In the genomic region with DNA sequence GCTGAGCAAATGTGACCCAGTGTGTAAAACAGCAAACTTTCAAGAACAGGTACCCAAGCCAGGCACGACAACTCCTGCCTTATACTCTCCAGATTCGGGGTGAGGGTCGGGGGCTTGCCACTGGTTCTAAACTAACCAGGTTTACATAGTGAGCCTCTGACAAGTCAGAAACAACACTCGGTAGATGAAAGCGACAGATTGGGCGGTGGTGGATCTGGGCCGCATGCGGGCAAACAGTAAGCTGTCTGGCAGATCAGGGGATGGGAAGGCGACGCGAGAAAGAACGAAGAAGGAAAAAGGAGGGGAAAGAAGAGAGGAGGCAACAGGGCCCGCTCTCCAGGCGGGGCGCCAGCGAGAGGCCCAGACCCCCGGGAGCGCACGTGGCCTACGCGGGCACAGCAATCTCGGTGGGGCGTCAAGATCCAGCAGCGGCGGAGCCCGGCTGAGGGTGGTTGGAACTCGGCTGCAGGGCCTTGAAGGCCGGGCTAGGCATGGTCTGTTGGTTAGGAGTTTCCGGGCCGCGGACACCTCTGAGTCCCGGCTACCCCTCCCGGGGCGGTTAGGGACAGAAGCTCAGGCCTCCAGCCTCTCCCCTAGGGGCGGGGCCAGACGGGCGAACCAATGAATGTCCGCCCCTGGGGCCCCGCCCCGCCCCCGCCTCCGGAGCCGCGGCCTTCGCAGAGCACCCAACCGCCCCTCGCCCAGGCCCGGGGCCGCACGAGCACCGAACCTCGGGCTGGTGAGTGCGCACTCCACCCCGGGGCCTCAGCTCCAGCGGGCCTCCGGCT, we compare ENCODE assay signal across 8 mouse cellular contexts. TPM values are rescaled to one million over a fixed set of nuclear protein-coding genes. Genes with fewer than 3 reads are reported as not detected.
DNase-seq lines count a peak whose midpoint lies in the region; ATAC-seq and TF ChIP-seq lines count a peak whose summit lies in the region.

A gene (plus strand): TSS at position 405 of the 788 bp plus-strand sequence.

- H3K27ac ChIP-seq in ES-E14 (ENCODE audit: insufficient read depth, low read depth, low read length, poor library complexity, severe bottlenecking) = peak within 1 kb of the TSS; percentile 86
- H3K27ac ChIP-seq in forebrain, embryonic 16.5 days (ENCODE audit: low read length) = peak within 1 kb of the TSS; percentile 89
- H3K27ac ChIP-seq in lung, embryonic 15.5 days = peak within 1 kb of the TSS; percentile 94

- under 1% methylated on average over 48 of the region's 56 CpGs for WGBS in forebrain, embryonic 16.5 days
- WGBS in lung, embryonic 15.5 days = under 1% methylated on average over 53 of the region's 56 CpGs

- in situ Hi-C loops in ES-E14 (cut with MboI; ENCODE audit: low sequenced_read_pairs in 2 of 2, unreplicated experiment in 2 of 2) = no loop called here

- peak; percentile 91 for DNase-seq in ES-E14 (ENCODE audit: low read depth, low spot score)
- peak; percentile 95 for DNase-seq in cerebellum, adult 11-12 months
- peak; percentile 92 to 93 for DNase-seq in heart, postnatal 36 days
- peak; percentile 89 for DNase-seq in layer of hippocampus, adult 8-10 months (ENCODE audit: low spot score in 2 of 2)
- DNase-seq in ovary, adult 18-20 months (ENCODE audit: low spot score) = peak; percentile 96
- peak; percentile 92 for DNase-seq in thymus, postnatal 0 days (ENCODE audit: low spot score)

- peak within 1 kb of the TSS; percentile 93 for H3K4me2 ChIP-seq in forebrain, embryonic 16.5 days (ENCODE audit: low read length)
- H3K4me2 ChIP-seq in lung, embryonic 15.5 days = peak within 1 kb of the TSS; percentile 83

- peaks cover 0 to 5% of the 10 kb centered on the region in 2 experiments; a peak in 1 of 4 replicates for H3K4me1 ChIP-seq in ES-E14 (ENCODE audit: control insufficient read depth in 2 of 2, insufficient read depth in 2 of 2, low read length in 2 of 2, poor library complexity in 1 of 2)
- H3K4me1 ChIP-seq in forebrain, embryonic 16.5 days (replicated peaks; ENCODE audit: control insufficient read depth, insufficient read depth, low read length) = peaks cover 21% of the 10 kb centered on the region
- peaks cover 26% of the 10 kb centered on the region for H3K4me1 ChIP-seq in lung, embryonic 15.5 days

- peaks cover 4% of the 10 kb centered on the region; the same call in 1 of the 2 replicates for H3K9me3 ChIP-seq in ES-E14 (ENCODE audit: control insufficient read depth, insufficient read depth, low read depth, low read length)
- no peaks in the 10 kb centered on the region for H3K9me3 ChIP-seq in forebrain, embryonic 16.5 days (ENCODE audit: control insufficient read depth, low read length)
- H3K9me3 ChIP-seq in lung, embryonic 15.5 days = no peaks in the 10 kb centered on the region

- peak within 1 kb of the TSS; percentile 95 for H3K9ac ChIP-seq in ES-E14 (ENCODE audit: insufficient read depth, low read depth, low read length, poor library complexity, severe bottlenecking)
- peak within 1 kb of the TSS; percentile 77 for H3K9ac ChIP-seq in forebrain, embryonic 16.5 days (replicated peaks; ENCODE audit: low read depth, low read length)
- peak within 1 kb of the TSS; percentile 95 for H3K9ac ChIP-seq in lung, embryonic 15.5 days

- peaks cover 6% of the 10 kb centered on the region; the same call in 1 of the 2 replicates for H3K36me3 ChIP-seq in ES-E14 (ENCODE audit: control insufficient read depth, insufficient read depth, low read length, poor library complexity, severe bottlenecking)
- no peaks in the 10 kb centered on the region for H3K36me3 ChIP-seq in forebrain, embryonic 16.5 days (ENCODE audit: control insufficient read depth, insufficient read depth)
- H3K36me3 ChIP-seq in lung, embryonic 15.5 days = peaks cover 11% of the 10 kb centered on the region

- intact Hi-C loops in heart, postnatal 36 days (cut with DNase I) = no loop called here

- H3K27me3 ChIP-seq in forebrain, embryonic 16.5 days (replicated peaks; ENCODE audit: control insufficient read depth, insufficient read depth, low read length) = no peaks in the 10 kb centered on the region
- no peaks in the 10 kb centered on the region for H3K27me3 ChIP-seq in lung, embryonic 15.5 days

- H3K4me3 ChIP-seq in ES-E14 (ENCODE audit: insufficient read depth in 1 of 2, low read depth in 1 of 2, low read length in 2 of 2, poor library complexity in 1 of 2, severe bottlenecking in 1 of 2) = peak within 1 kb of the TSS; percentile 90 to 96
- peak within 1 kb of the TSS; percentile 84 for H3K4me3 ChIP-seq in forebrain, embryonic 16.5 days (replicated peaks; ENCODE audit: low read length)
- peak within 1 kb of the TSS; percentile 92 for H3K4me3 ChIP-seq in lung, embryonic 15.5 days

- peak; percentile 97 for ATAC-seq in forebrain, embryonic 16.5 days
- peak; percentile 96 for ATAC-seq in lung, embryonic 15.5 days (ENCODE audit: borderline replicate concordance, extremely low read depth, low FRiP score, low TSS enrichment)

TF ChIP-seq in ES-E14, 5 proteins besides CTCF, POLR2A, EP300 and RAD21:
- TF ChIP-seq CHD2 (IDR thresholded peaks at IDR 0.05; ENCODE audit: low read depth, low read length) (no peak), HCFC1 (IDR thresholded peaks at IDR 0.05; ENCODE audit: borderline replicate concordance, insufficient read depth, low read length) (0 out of 2 replicates have a peak, but pooled peaks have one; percentile 21)
TF ChIP-seq in ES-E14: peak in this region for 1.

RNA-seq across cellular contexts. Expression of the gene that starts here (rescaled TPM):
- total RNA-seq in ES-E14 (2012; rRNA removed) = 18.7 and 21.6 TPM in 2 replicates
- polyA plus RNA-seq in forebrain, embryonic 16.5 days (2015; fragmentation: Nextera tagmentation; extraction: Ambion mirVana) = 59.1 and 66.6 TPM in 2 replicates
- 10 to 100 TPM; 19.1 TPM for total RNA-seq in heart, postnatal 36 days (2021)
- total RNA-seq in layer of hippocampus, adult 8-10 months (2022) = 10 to 100 TPM; 51.6 to 62.9 (median 58.3) TPM
- 61.9 and 63.0 TPM in 2 replicates for polyA plus RNA-seq in lung, embryonic 15.5 days (2015; fragmentation: Nextera tagmentation; extraction: Ambion mirVana)
- polyA plus RNA-seq in thymus, postnatal 0 days (2015; fragmentation: Nextera tagmentation; extraction: Ambion mirVana) = 34.7 and 37.0 TPM in 2 replicates

Comparison
In these comparisons a context has a peak if more than half of its experiments do, and no peak if none do; other contexts are left out.
1. Peak in every context shown above with its lines: DNase-seq, ATAC-seq, H3K4me3 ChIP-seq and H3K27ac ChIP-seq.